Mouse (Mus musculus): ENCODE measurements at regions not wholly inside any gene's neighbourhood (a gene's known extent, or its start where the extent isn't known, plus 50 kb on each side); places are given as distances from the start of the nearest gene placed in this dataset.
A peak's percentile ranks its signal among the peaks of the same experiment; 100 is the strongest.

- Histone ChIP-seq H3K27ac (no peak overlapping the region), H3K9me3 (no peaks in the 10 kb centered on the region), H3K9ac (no peak overlapping the region), H3K4me2 (no peak overlapping the region), H3K36me3 (no peaks in the 10 kb centered on the region), H3K4me1 (no peaks in the 10 kb centered on the region), H3K27me3 (replicated peaks) (no peaks in the 10 kb centered on the region), H3K4me3 (replicated peaks) (no peak overlapping the region)
- no peak for ATAC-seq (ENCODE audit: insufficient read depth, low FRiP score, low read depth)
- 75% methylated on average over 5 of the region's 5 CpGs for WGBS
Observed at GRCm38 (mm10) chr10:117558292-117558800, 71.0 kb upstream of the Cpm start.

- ATAC-seq (ENCODE audit: insufficient read depth, low FRiP score, low read depth) = no peak
- Histone ChIP-seq H3K27ac (no peak overlapping the region), H3K36me3 (no peaks in the 10 kb centered on the region), H3K27me3 (replicated peaks) (no peaks in the 10 kb centered on the region), H3K4me3 (replicated peaks) (no peak overlapping the region), H3K9me3 (no peaks in the 10 kb centered on the region), H3K4me1 (no peaks in the 10 kb centered on the region), H3K9ac (no peak overlapping the region), H3K4me2 (no peak overlapping the region)
- 92% methylated on average over 1 of the region's 1 CpGs for WGBS
Observed at GRCm38 (mm10) chr10:117557666-117558065, 71.6 kb upstream of the Cpm start.

GRCm38 (mm10) chr10:117556851-117557542 lies 72.3 kb upstream of the Cpm start:
- Histone ChIP-seq H3K36me3 (no peaks in the 10 kb centered on the region), H3K27ac (no peak overlapping the region), H3K9me3 (no peaks in the 10 kb centered on the region), H3K4me3 (replicated peaks) (no peak overlapping the region), H3K4me1 (no peaks in the 10 kb centered on the region), H3K27me3 (replicated peaks) (no peaks in the 10 kb centered on the region), H3K9ac (no peak overlapping the region), H3K4me2 (peak overlapping the region; percentile 25; the same call in 1 of the 2 replicates)
- no peak for ATAC-seq (ENCODE audit: insufficient read depth, low FRiP score, low read depth)
- 51% methylated on average over 14 of the region's 14 CpGs for WGBS

GRCm38 (mm10) chr10:117556027-117556789 lies 73.1 kb upstream of the Cpm start:
- Histone ChIP-seq H3K36me3 (no peaks in the 10 kb centered on the region), H3K4me3 (replicated peaks) (no peak overlapping the region), H3K4me2 (peak overlapping the region; percentile 25), H3K9me3 (no peaks in the 10 kb centered on the region), H3K4me1 (no peaks in the 10 kb centered on the region), H3K27me3 (replicated peaks) (no peaks in the 10 kb centered on the region), H3K27ac (no peak overlapping the region), H3K9ac (no peak overlapping the region)
- no peak for ATAC-seq (ENCODE audit: insufficient read depth, low FRiP score, low read depth)
- 32% methylated on average over 15 of the region's 15 CpGs for WGBS

- H3K4me1 ChIP-seq = no peaks in the 10 kb centered on the region
- H3K27me3 ChIP-seq (replicated peaks) = no peaks in the 10 kb centered on the region
- H3K36me3 ChIP-seq = no peaks in the 10 kb centered on the region
- no peak overlapping the region for H3K9ac ChIP-seq
- H3K27ac ChIP-seq = no peak overlapping the region
- no peak for ATAC-seq (ENCODE audit: insufficient read depth, low FRiP score, low read depth)
- no peak overlapping the region for H3K4me2 ChIP-seq
- no peaks in the 10 kb centered on the region for H3K9me3 ChIP-seq
- 78% methylated on average over 10 of the region's 10 CpGs for WGBS
- no peak overlapping the region for H3K4me3 ChIP-seq (replicated peaks)
Observed at GRCm38 (mm10) chr10:117555542-117555941, 73.8 kb upstream of the Cpm start.

- no peak overlapping the region for H3K27ac ChIP-seq
- no peaks in the 10 kb centered on the region for H3K36me3 ChIP-seq
- H3K4me3 ChIP-seq (replicated peaks) = no peak overlapping the region
- no peak overlapping the region for H3K4me2 ChIP-seq
- no peaks in the 10 kb centered on the region for H3K27me3 ChIP-seq (replicated peaks)
- no peaks in the 10 kb centered on the region for H3K9me3 ChIP-seq
- no peak for ATAC-seq (ENCODE audit: insufficient read depth, low FRiP score, low read depth)
- H3K9ac ChIP-seq = no peak overlapping the region
- no peaks in the 10 kb centered on the region for H3K4me1 ChIP-seq
- WGBS = 69% methylated on average over 8 of the region's 8 CpGs
Observed at GRCm38 (mm10) chr10:117555044-117555443, 74.3 kb upstream of the Cpm start.

- Histone ChIP-seq H3K27me3 (replicated peaks) (no peaks in the 10 kb centered on the region), H3K4me1 (no peaks in the 10 kb centered on the region), H3K27ac (no peak overlapping the region), H3K4me2 (no peak overlapping the region), H3K9me3 (no peaks in the 10 kb centered on the region), H3K36me3 (no peaks in the 10 kb centered on the region), H3K9ac (no peak overlapping the region), H3K4me3 (replicated peaks) (no peak overlapping the region)
- WGBS = 37% methylated on average over 6 of the region's 6 CpGs
- no peak for ATAC-seq (ENCODE audit: insufficient read depth, low FRiP score, low read depth)
Observed at GRCm38 (mm10) chr10:117554533-117554932, 74.8 kb upstream of the Cpm start.

- H3K27ac ChIP-seq = 0 out of 2 replicates have a peak overlapping the region, but pooled peaks have one; percentile 17
Observed at GRCm38 (mm10) chr10:117553211-117554186, 75.8 kb upstream of the Cpm start.

GRCm38 (mm10) chr10:117552049-117552652 lies 77.1 kb upstream of the Cpm start:
- no peak overlapping the region for H3K27ac ChIP-seq
- H3K27me3 ChIP-seq (replicated peaks) = no peaks in the 10 kb centered on the region
- H3K4me2 ChIP-seq = no peak overlapping the region
- no peak for ATAC-seq (ENCODE audit: insufficient read depth, low FRiP score, low read depth)
- H3K9me3 ChIP-seq = no peaks in the 10 kb centered on the region
- no peaks in the 10 kb centered on the region for H3K4me1 ChIP-seq
- 79% methylated on average over 9 of the region's 9 CpGs for WGBS
- H3K36me3 ChIP-seq = no peaks in the 10 kb centered on the region
- H3K4me3 ChIP-seq (replicated peaks) = no peak overlapping the region
- no peak overlapping the region for H3K9ac ChIP-seq

More at GRCm38 (mm10) chr10:117553211-117554186, 75.8 kb upstream of the Cpm start:
- H3K4me1 ChIP-seq = no peaks in the 10 kb centered on the region
- no peak overlapping the region for H3K4me3 ChIP-seq (replicated peaks)
- no peaks in the 10 kb centered on the region for H3K27me3 ChIP-seq (replicated peaks)
- no peaks in the 10 kb centered on the region for H3K9me3 ChIP-seq
- no peak overlapping the region for H3K9ac ChIP-seq
- H3K36me3 ChIP-seq = no peaks in the 10 kb centered on the region
- WGBS = 65% methylated on average over 15 of the region's 15 CpGs
- H3K4me2 ChIP-seq = no peak overlapping the region
- no peak for ATAC-seq (ENCODE audit: insufficient read depth, low FRiP score, low read depth)

- WGBS = 60% methylated on average over 13 of the region's 13 CpGs
- H3K36me3 ChIP-seq = no peaks in the 10 kb centered on the region
- H3K4me3 ChIP-seq (replicated peaks) = no peak overlapping the region
- no peak overlapping the region for H3K9ac ChIP-seq
- H3K27ac ChIP-seq = no peak overlapping the region
- H3K4me1 ChIP-seq = no peaks in the 10 kb centered on the region
- no peaks in the 10 kb centered on the region for H3K9me3 ChIP-seq
- H3K27me3 ChIP-seq (replicated peaks) = no peaks in the 10 kb centered on the region
- H3K4me2 ChIP-seq = no peak overlapping the region
- no peak for ATAC-seq (ENCODE audit: insufficient read depth, low FRiP score, low read depth)
Observed at GRCm38 (mm10) chr10:117551234-117552048, 77.9 kb upstream of the Cpm start.
